Mouse (Mus musculus): ENCODE measurements around the gene Tmcc2. TPM values are rescaled to one million over a fixed set of nuclear protein-coding genes. Genes with fewer than 3 reads are reported as not detected.

The Tmcc2 gene
- total and polyA plus RNA-seq, 3 experiments = 0.14 to 0.34 TPM; not detected in 1

GRCm38 (mm10) chr1:132417319-132418251 lies 26.5 kb upstream of the Tmcc2 start, which contains the start of gene Dstyk (continued):
- 0 out of 2 replicates have a peak, but pooled peaks have one; percentile 11 for TF ChIP-seq NELFE (IDR thresholded peaks at IDR 0.05; ENCODE audit: low read depth, low read length)

DNA sequence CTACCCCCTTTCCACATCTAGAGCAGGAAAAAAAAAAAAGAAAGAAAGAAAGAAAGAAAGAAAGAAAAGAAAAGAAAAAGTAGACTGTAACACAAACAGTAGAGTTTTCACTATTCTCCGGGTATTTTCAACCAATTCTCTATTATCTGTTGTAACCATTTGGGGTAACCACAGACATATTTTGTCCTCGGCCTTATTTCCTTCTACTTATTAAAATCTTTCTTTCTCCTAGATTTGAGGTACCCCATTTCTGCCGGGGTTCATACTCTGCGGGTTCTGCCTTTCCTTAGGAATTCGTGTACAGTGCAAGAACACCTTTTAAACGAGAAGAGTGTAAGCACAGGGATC lies 25.8 kb upstream of the Tmcc2 start:
- dilution Hi-C loops (cut with MboI; ENCODE audit: extremely low pct_ligation_motif_present, extremely low pct_unique_long_range_greater_than_20kb, low sequenced_read_pairs) (no loop called here), in situ Hi-C loops (cut with MboI; ENCODE audit: low pct_ligation_motif_present, low pct_unique_long_range_greater_than_20kb, low sequenced_read_pairs) (no loop called here)
- Histone ChIP-seq H3K27me3 (replicated peaks) (peaks cover 38% of the 10 kb centered on the region), H3K9me3 (replicated peaks; ENCODE audit: low read length) (no peaks in the 10 kb centered on the region), H3K9ac (ENCODE audit: insufficient read depth, low read depth) (peak overlapping the region; percentile 39), H3K4me1 (ENCODE audit: control insufficient read depth in 1 of 2, insufficient read depth in 2 of 2) (peaks cover 0 to 22% of the 10 kb centered on the region in 2 experiments; a peak in 2 of 4 replicates), H3K4me2 (ENCODE audit: insufficient read depth, low read depth, poor library complexity, severe bottlenecking) (peak overlapping the region; percentile 57), H3K36me3 (replicated peaks in 1 of 2; ENCODE audit: control insufficient read depth in 1 of 2, insufficient read depth in 1 of 2, low read length in 1 of 2) (no peaks in the 10 kb centered on the region), H3K4me3 (replicated peaks in 1 of 3; ENCODE audit: low read depth in 2 of 3, low read length in 2 of 3, poor library complexity in 1 of 3) (peak overlapping the region; percentile 28 to 47 (median 37)), H3K79me2 (replicated peaks; ENCODE audit: control insufficient read depth, extremely low read depth, insufficient read depth, poor library complexity, severe bottlenecking) (no peaks in the 10 kb centered on the region), H3K27ac (ENCODE audit: insufficient read depth, low read depth) (no peak overlapping the region)
- TF ChIP-seq NRF1 (IDR thresholded peaks at IDR 0.05; ENCODE audit: low read depth, low read length) = no peak
- TF ChIP-seq USF1 (IDR thresholded peaks at IDR 0.05; ENCODE audit: low read depth, low read length) = no peak
- no peak for TF ChIP-seq TCF12 (IDR thresholded peaks at IDR 0.05; ENCODE audit: low read depth, low read length)
- TF ChIP-seq CTCF (conservative IDR thresholded peaks at IDR 0.05 in 1 of 2, IDR thresholded peaks at IDR 0.05 in 1 of 2; ENCODE audit: low read depth in 2 of 2, low read length in 2 of 2) = no peak
- no peak for TF ChIP-seq ZKSCAN1 (IDR thresholded peaks at IDR 0.05; ENCODE audit: borderline replicate concordance, low read depth, low read length)
- no peak for TF ChIP-seq ETS1 (conservative IDR thresholded peaks at IDR 0.05; ENCODE audit: low read depth, low read length)
- no peak for TF ChIP-seq UBTF (IDR thresholded peaks at IDR 0.05; ENCODE audit: low read depth, low read length)
- TF ChIP-seq USF2 (conservative IDR thresholded peaks at IDR 0.05; ENCODE audit: low read depth, low read length) = no peak
- no peak for DNase-seq (ENCODE audit: extremely low read depth)

- Histone ChIP-seq H3K9me3 (replicated peaks; ENCODE audit: low read length) (no peaks in the 10 kb centered on the region), H3K36me3 (replicated peaks in 1 of 2; ENCODE audit: control insufficient read depth in 1 of 2, insufficient read depth in 1 of 2, low read length in 1 of 2) (no peaks in the 10 kb centered on the region), H3K4me3 (replicated peaks in 1 of 3; ENCODE audit: low read depth in 2 of 3, low read length in 2 of 3, poor library complexity in 1 of 3) (peak overlapping the region in 2 of 3 experiments; percentile 37 to 47), H3K9ac (ENCODE audit: insufficient read depth, low read depth) (peak overlapping the region; percentile 28; the same call in 1 of the 2 replicates), H3K27ac (ENCODE audit: insufficient read depth, low read depth) (no peak overlapping the region), H3K4me2 (ENCODE audit: insufficient read depth, low read depth, poor library complexity, severe bottlenecking) (peak overlapping the region; percentile 57), H3K27me3 (replicated peaks) (peaks cover 38% of the 10 kb centered on the region), H3K79me2 (replicated peaks; ENCODE audit: control insufficient read depth, extremely low read depth, insufficient read depth, poor library complexity, severe bottlenecking) (no peaks in the 10 kb centered on the region), H3K4me1 (ENCODE audit: control insufficient read depth in 1 of 2, insufficient read depth in 2 of 2) (peaks cover 0 to 22% of the 10 kb centered on the region in 2 experiments; a peak in 2 of 4 replicates)
- in situ Hi-C loops (cut with MboI; ENCODE audit: low pct_ligation_motif_present, low pct_unique_long_range_greater_than_20kb, low sequenced_read_pairs) (no loop called here), dilution Hi-C loops (cut with MboI; ENCODE audit: extremely low pct_ligation_motif_present, extremely low pct_unique_long_range_greater_than_20kb, low sequenced_read_pairs) (no loop called here)
- TF ChIP-seq MXI1 (IDR thresholded peaks at IDR 0.05; ENCODE audit: low read depth, low read length) (no peak), MAX (IDR thresholded peaks at IDR 0.05; ENCODE audit: low read length) (no peak), ZNF384 (IDR thresholded peaks at IDR 0.05; ENCODE audit: low read depth, low read length) (peak; percentile 52; the same call in 1 of the 2 replicates), TCF12 (IDR thresholded peaks at IDR 0.05; ENCODE audit: low read depth, low read length) (no peak), USF1 (IDR thresholded peaks at IDR 0.05; ENCODE audit: low read depth, low read length) (no peak), IRF4 (IDR thresholded peaks at IDR 0.05; ENCODE audit: low read depth, low read length) (no peak)
- DNase-seq (ENCODE audit: extremely low read depth) = no peak
Observed at GRCm38 (mm10) chr1:132416244-132416942, 25.3 kb upstream of the Tmcc2 start.

Measured in CH12.LX (cell line).